Mouse (Mus musculus) embryonic facial prominence, embryonic 12.5 days (tissue): ENCODE data around the gene Polr2l. TPM values are rescaled to one million over a fixed set of nuclear protein-coding genes. Genes with fewer than 3 reads are reported as not detected.

Experiments
- ATAC-seq: fragments of 200-750 bp; cut with Nextera tagmentation; 2 replicates; pipeline ENCODE4 v1.8.0; 2017; ENCODE audit not compliant: insufficient number of reproducible peaks, insufficient read depth, low FRiP score, low TSS enrichment
- H3K27ac ChIP-seq: fragments of 300-500 bp; sonication (generic); 2 replicates; pipeline ENCODE4 v1.5.1; 2016; ENCODE audit warnings: mild to moderate bottlenecking
- H3K27me3 ChIP-seq: fragments of 300-500 bp; sonication (generic); 2 replicates; pipeline ENCODE4 v1.6.1; 2016; ENCODE audit warnings: mild to moderate bottlenecking, moderate library complexity
- H3K36me3 ChIP-seq: fragments of 300-500 bp; sonication (generic); 2 replicates; pipeline ENCODE4 v1.6.1; 2016; ENCODE audit warnings: mild to moderate bottlenecking
- H3K4me1 ChIP-seq: fragments of 300-500 bp; sonication (generic); 2 replicates; pipeline ENCODE4 v1.6.1; 2016
- H3K4me2 ChIP-seq: fragments of 300-500 bp; sonication (generic); replicated peaks from 2 replicates; pipeline ENCODE4 v1.6.1; 2016; ENCODE audit warnings: mild to moderate bottlenecking, moderate library complexity
- H3K4me3 ChIP-seq: fragments of 300-500 bp; sonication (generic); 2 replicates; pipeline ENCODE4 v1.5.1; 2016; ENCODE audit warnings: mild to moderate bottlenecking
- H3K9ac ChIP-seq: fragments of 300-500 bp; sonication (generic); 2 replicates; pipeline ENCODE4 v1.6.1; 2016; ENCODE audit warnings: mild to moderate bottlenecking, moderate library complexity
- H3K9me3 ChIP-seq: fragments of 300-500 bp; sonication (generic); 2 replicates; pipeline ENCODE4 v1.6.1; 2016; ENCODE audit warnings: mild to moderate bottlenecking, moderate library complexity
- WGBS: fragments of 180-500 bp; shearing (Covaris S2); methylation state at CpG from one replicate; pipeline ENCODE4 v1.1.7; 2016; 5-methylcytosine and 5-hydroxymethylcytosine counted together
- polyA plus RNA-seq: library from polyadenylated mRNA; unstranded; fragments of >200 nt; fragmentation: Nextera tagmentation; extraction: Ambion mirVana; gene quantifications from 2 replicates; pipeline ENCODE4 v1.2.1, GENCODE M21; 2016

Polr2l gene
- polyA plus RNA-seq, 1 experiment from 2014 or later: 66.2 TPM

DNA sequence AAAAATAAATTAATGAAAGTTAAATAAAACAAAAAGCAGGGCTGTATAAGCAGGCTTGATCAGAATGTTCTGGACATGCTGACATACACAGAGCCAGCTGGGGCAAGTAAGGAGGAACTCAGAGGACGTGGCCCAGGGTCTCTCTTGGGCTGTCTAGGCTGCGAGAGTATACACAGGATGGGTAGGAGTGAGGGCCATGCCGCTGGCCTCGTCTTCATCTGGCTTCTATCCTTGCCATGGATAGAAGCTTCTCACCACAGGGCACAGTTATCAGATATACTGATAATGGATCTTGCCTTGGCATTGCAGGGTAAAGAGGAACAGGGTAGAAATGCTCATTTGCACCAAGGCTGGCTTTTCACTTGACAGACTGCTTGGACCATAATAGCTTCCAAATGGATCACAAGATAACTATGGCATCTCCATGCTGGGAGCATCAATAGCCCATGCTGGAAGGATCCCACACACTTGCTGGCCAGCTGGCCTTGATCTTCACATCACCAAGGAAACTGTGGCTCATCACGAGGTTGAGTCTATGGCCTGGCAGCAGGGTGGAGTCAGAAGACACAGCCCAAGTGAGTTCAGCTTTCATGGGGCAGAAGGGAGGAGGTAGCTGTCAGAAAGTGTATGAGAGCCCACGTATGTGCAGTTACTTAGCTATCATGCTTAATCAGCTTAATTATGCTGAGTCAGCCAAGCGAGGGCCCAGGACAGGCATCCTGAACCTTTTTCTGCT is 27.1 kb upstream of the Polr2l start:
- WGBS: 80% methylated on average over 7 of the region's 7 CpGs
- no peak for ATAC-seq
- no peaks in the 10 kb centered on the region for H3K9me3 ChIP-seq
- H3K27me3 ChIP-seq: no peaks in the 10 kb centered on the region
- H3K4me2 ChIP-seq: no peak overlapping the region
- H3K4me1 ChIP-seq: no peaks in the 10 kb centered on the region
- no peak overlapping the region for H3K4me3 ChIP-seq
- no peak overlapping the region for H3K27ac ChIP-seq
- H3K36me3 ChIP-seq: peaks cover 11% of the 10 kb centered on the region; the same call in 1 of the 2 replicates
- no peak overlapping the region for H3K9ac ChIP-seq

DNA sequence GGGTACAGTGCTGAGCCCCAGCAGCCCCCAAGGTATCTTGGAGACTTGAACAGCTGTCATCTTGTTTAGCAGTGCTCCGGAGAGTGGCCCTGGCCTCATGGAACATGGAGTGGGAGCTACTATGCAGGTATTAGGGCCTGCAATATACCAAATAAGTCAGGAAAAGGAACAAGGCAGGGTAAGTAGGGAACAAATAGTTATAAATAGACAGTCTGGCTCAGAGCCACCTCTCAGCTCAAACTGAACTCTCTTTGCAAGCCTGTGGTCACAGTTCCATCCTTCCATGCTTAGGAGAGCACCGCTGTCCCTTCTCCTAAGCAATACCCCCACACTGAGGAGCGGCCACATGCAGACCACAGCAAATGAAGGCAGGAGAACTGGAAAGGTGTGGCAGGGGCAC is 22.7 kb upstream of the Polr2l start:
- Histone ChIP-seq H3K9me3 (no peaks in the 10 kb centered on the region), H3K27me3 (no peaks in the 10 kb centered on the region), H3K4me3 (no peak overlapping the region), H3K27ac (no peak overlapping the region), H3K4me2 (no peak overlapping the region), H3K36me3 (peaks cover 33% of the 10 kb centered on the region), H3K9ac (no peak overlapping the region), H3K4me1 (no peaks in the 10 kb centered on the region)
- no peak for ATAC-seq
- 91% methylated on average over 3 of the region's 3 CpGs for WGBS

DNA sequence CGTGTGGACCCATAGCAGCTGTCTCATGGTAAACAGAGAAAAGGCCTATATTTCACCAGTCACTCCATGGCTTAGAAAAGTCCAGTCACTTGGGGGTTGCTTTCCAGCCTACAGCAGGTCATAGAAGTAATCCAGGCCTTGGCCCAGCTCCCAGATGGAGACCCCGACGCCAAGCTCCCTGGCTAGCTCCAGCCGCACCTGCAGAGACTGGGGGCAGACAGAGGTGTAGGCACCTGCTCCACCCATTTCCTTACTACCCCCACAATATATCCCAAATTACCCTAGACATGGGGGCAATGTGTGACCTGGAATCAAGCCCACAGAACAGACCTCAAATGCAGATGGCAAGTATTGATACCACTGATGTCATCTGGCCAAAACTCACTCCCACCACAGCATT is 21.0 kb upstream of the Polr2l start:
- H3K4me3 ChIP-seq: no peak overlapping the region

DNA sequence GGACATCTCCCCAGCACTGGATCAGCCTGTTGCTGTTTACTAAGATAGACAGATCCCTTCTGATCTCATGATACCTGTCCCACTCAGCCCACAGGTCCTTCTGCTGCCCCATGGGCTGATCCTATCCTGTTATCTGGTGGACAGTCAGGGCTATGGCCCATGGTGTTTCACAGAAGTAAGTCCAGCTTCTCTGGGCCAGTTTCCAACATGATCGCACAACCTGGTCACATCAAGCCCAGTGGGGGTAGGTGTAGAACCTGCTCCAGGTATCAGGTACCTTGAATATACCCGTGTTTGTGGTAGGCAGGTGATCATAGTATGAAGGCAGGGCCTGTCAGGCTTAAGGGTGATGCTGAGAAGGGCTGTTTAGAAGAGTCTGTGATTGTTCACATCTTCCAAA is 20.4 kb upstream of the Polr2l start:
- Histone ChIP-seq H3K9me3 (no peaks in the 10 kb centered on the region), H3K4me3 (no peak overlapping the region), H3K27ac (no peak overlapping the region), H3K27me3 (no peaks in the 10 kb centered on the region), H3K4me2 (no peak overlapping the region), H3K36me3 (peaks cover 46% of the 10 kb centered on the region), H3K9ac (no peak overlapping the region), H3K4me1 (no peaks in the 10 kb centered on the region)
- no peak for ATAC-seq
- 85% methylated on average over 2 of the region's 2 CpGs for WGBS

More for the DNA sequence above, 21.0 kb upstream of the Polr2l start:
- Histone ChIP-seq H3K27ac (no peak overlapping the region), H3K4me2 (no peak overlapping the region), H3K27me3 (no peaks in the 10 kb centered on the region), H3K9me3 (no peaks in the 10 kb centered on the region), H3K9ac (no peak overlapping the region), H3K36me3 (peaks cover 46% of the 10 kb centered on the region), H3K4me1 (no peaks in the 10 kb centered on the region)
- WGBS: 90% methylated on average over 4 of the region's 4 CpGs
- ATAC-seq: no peak

DNA sequence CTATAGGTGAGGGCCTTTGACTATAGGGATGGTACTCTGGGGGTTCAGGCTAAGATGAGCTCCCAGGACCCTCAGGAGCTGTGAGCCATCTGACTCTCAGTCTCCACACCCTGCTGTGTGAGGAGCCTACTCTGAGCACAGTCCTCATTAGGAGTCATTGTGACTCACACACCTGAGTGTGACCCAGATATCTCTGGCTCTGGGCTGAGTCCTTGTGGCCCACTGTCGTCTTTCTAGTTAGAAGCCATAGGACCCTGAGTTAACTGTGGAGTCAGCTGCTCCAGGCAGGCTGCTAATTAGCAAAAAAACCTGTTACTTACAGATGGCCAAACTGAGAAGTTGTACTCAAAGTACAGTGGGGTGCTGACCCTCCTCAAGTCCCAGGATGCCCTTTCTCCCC is 18.8 kb upstream of the Polr2l start:
- WGBS: 84% methylated on average over 1 of the region's 1 CpGs
- no peak overlapping the region for H3K9ac ChIP-seq
- no peaks in the 10 kb centered on the region for H3K9me3 ChIP-seq
- no peak overlapping the region for H3K4me3 ChIP-seq
- H3K4me2 ChIP-seq: no peak overlapping the region
- H3K27ac ChIP-seq: no peak overlapping the region
- no peak for ATAC-seq
- peaks cover 36% of the 10 kb centered on the region for H3K36me3 ChIP-seq
- H3K27me3 ChIP-seq: no peaks in the 10 kb centered on the region
- H3K4me1 ChIP-seq: no peaks in the 10 kb centered on the region

DNA sequence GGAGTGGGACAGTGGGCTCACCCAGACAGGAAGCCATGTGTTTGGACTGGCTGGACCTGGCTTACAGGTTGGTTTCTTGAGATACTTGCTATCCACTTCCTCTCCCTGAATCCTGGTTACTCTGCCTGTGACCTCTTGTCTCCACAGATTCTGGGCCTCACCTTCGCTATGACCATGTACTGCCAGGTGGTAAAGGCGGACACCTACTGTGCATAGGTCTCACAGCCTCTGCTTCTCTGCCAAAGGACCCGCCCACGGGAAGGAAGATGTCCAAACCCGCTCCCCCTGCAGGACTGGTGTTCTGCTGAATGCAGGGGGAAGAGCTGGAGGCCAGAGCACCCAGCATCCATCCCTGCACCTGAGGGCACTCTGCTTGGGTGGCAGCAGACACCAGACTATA is 17.8 kb upstream of the Polr2l start:
- Histone ChIP-seq H3K4me3 (no peak overlapping the region), H3K36me3 (peaks cover 36% of the 10 kb centered on the region), H3K9ac (no peak overlapping the region), H3K27me3 (no peaks in the 10 kb centered on the region), H3K4me1 (no peaks in the 10 kb centered on the region), H3K4me2 (no peak overlapping the region), H3K9me3 (no peaks in the 10 kb centered on the region), H3K27ac (no peak overlapping the region)
- 88% methylated on average over 5 of the region's 5 CpGs for WGBS
- ATAC-seq: no peak

DNA sequence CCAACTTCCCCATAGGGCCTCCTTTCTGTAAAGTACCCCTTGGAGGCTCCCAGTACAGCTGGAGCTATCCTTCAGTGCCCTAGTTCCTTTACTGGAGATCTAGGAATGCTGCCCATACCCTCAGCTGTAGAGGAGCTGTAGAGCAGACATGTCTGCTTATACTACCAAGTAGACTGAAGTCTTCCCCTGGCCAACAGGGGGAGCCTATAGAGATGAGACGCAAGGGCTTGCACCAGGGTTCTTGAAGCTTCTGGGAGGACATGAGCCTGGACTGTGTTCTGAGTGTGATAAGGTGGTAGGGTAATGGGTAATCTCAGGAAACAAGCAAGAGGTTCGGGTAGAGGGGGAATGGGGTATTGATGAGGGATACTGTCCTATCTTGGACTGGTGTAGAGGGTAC is 16.2 kb upstream of the Polr2l start:
- 81% methylated on average over 2 of the region's 2 CpGs for WGBS
- H3K27ac ChIP-seq: no peak overlapping the region
- H3K36me3 ChIP-seq: peaks cover 30% of the 10 kb centered on the region

DNA sequence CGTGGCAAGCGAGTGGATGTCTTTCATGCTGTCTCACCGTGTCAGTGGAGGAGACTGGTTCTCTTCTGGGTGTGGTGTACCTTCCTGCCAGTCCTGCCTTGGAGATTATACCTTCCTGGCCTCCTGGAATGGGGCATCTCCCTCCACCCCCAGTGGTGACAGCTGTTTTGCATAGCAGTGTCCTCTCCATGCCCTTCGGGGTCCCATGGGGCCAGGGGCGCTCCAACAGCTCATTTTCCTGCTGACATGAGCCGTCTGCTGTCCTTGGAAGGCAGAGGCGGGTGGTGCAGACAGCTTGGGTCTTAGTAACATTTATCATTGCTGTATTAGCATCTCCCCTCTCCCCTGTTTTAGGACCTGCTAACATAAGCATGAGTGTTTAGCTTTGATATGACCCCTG is 12.2 kb upstream of the Polr2l start:
- Histone ChIP-seq H3K9me3 (no peaks in the 10 kb centered on the region), H3K9ac (no peak overlapping the region), H3K27ac (no peak overlapping the region), H3K36me3 (peaks cover 8% of the 10 kb centered on the region), H3K4me3 (no peak overlapping the region), H3K4me2 (no peak overlapping the region), H3K4me1 (peaks cover 11% of the 10 kb centered on the region), H3K27me3 (peaks cover 17% of the 10 kb centered on the region)
- 75% methylated on average over 7 of the region's 7 CpGs for WGBS
- no peak for ATAC-seq

More for the DNA sequence above, 16.2 kb upstream of the Polr2l start:
- no peak overlapping the region for H3K4me2 ChIP-seq
- H3K4me3 ChIP-seq: no peak overlapping the region
- H3K9ac ChIP-seq: no peak overlapping the region
- no peaks in the 10 kb centered on the region for H3K27me3 ChIP-seq
- H3K4me1 ChIP-seq: no peaks in the 10 kb centered on the region
- no peaks in the 10 kb centered on the region for H3K9me3 ChIP-seq
- ATAC-seq: no peak

DNA sequence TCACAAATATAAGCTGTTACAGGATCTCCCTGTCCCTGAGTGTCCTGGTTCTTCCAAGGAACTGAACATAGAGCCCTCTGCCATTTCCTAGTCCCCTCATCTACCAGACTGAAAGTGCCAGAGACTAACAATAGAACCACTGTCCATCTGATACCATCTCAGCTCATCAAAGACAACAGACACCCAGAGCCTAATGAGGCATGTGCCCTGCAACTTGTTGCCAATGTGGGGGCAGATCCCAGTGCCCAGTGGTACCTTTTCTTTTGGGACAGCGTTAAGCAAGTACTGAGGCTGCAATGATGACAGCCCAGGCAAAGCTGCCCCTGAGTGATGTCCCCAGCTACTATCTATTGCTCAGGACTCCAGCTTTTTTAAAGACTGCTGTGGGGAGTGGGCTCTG is 11.3 kb upstream of the Polr2l start:
- no peaks in the 10 kb centered on the region for H3K9me3 ChIP-seq

DNA sequence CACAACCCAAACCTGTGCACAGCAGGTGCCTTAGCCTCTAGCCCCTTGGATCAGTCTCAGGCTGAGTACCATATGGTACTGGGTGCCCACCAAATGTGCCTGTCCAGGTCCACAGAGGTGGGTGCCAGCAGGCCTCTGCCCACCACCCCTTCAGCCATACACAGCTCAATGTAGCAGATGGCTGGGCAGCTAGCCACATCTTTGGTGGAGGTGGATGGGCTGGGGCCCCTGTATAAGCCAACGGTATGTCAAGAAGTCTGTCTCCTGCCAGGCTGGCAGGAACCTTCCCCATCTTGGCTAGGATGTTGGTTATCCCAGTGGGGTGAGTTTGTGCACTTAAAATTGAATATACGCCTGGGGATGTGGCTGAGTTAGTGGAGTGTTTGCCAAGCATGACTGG is 10.7 kb upstream of the Polr2l start:
- Histone ChIP-seq H3K4me3 (no peak overlapping the region), H3K27me3 (peaks cover 26% of the 10 kb centered on the region), H3K27ac (no peak overlapping the region), H3K9me3 (no peaks in the 10 kb centered on the region), H3K36me3 (no peaks in the 10 kb centered on the region), H3K4me1 (peaks cover 27% of the 10 kb centered on the region), H3K4me2 (no peak overlapping the region), H3K9ac (no peak overlapping the region)
- 88% methylated on average over 2 of the region's 2 CpGs for WGBS
- ATAC-seq: no peak

More for the DNA sequence above, 11.3 kb upstream of the Polr2l start:
- no peaks in the 10 kb centered on the region for H3K36me3 ChIP-seq
- no peak overlapping the region for H3K27ac ChIP-seq
- no peak overlapping the region for H3K9ac ChIP-seq
- H3K4me2 ChIP-seq: no peak overlapping the region
- peaks cover 20% of the 10 kb centered on the region for H3K4me1 ChIP-seq
- ATAC-seq: no peak
- no peak overlapping the region for H3K4me3 ChIP-seq
- H3K27me3 ChIP-seq: peaks cover 23% of the 10 kb centered on the region
- 92% methylated on average over 1 of the region's 1 CpGs for WGBS

DNA sequence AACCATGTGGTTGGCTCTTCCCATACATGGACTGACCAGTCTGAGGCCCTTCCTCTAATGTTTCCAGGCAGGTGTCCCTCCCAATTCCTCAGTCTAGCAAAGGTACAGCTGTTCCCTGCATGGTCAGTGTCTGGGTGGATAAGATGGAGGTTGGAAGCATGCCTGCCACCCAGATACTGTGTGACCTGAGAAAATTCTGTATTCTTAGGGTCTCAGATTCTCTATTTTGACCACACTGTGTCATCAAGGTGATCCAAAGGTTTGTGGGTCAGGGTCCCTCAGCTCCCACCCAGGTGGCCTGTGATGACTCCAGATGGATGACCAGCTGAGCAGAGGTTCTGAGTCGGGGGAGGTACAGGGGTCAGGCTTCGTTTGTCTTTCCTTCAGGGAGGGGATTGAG is 10.3 kb upstream of the Polr2l start:
- Histone ChIP-seq H3K27me3 (peaks cover 26% of the 10 kb centered on the region), H3K9me3 (no peaks in the 10 kb centered on the region), H3K9ac (no peak overlapping the region), H3K4me1 (peaks cover 27% of the 10 kb centered on the region), H3K36me3 (no peaks in the 10 kb centered on the region), H3K27ac (no peak overlapping the region), H3K4me3 (no peak overlapping the region), H3K4me2 (no peak overlapping the region)
- ATAC-seq: no peak
- 73% methylated on average over 2 of the region's 2 CpGs for WGBS

DNA sequence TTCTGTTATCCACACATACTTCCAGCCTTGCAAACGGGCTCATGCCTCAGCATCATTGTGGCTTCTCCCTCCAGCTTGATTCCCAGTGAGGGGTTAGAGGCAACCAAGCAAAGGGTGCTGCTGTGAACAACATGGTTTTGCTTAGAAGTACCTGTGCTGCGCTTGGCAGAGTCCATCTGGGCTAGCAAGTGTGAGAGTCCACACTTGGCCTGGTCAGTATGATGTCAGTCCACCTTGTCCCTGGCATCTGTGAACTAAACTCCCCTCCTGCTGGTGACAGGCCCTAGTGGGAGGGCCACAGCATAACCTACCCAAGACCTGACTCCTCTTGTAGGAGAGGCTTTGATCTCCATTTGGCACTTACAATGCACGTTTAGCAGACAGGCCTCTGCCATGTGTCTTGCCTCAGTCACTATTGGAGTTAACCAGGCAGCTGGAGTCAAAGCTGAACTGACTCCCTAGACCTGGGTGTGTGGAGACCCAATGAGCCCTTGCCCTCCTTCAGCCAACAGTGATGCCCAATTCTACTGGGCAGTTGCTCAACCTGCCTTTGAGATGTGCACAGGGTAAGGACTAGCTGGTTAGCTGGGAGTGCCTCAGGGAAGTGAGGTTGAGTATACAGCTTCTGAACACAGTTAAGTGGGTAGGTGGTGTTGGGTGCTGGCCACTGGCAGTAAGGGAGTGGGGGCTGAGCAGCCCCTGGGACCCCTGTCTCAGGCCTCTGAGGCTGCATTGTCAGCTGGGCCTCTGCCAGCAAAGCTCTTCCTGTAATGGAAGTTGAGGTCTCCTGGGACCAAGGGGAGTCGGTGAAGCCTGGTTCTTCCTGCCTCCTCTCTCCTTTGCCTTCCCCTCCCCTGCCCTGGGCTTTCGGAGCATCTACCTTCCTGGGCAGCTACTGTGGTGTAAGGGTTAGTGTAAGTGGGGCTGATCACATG is 9.5 kb upstream of the Polr2l start:
- no peak overlapping the region for H3K9ac ChIP-seq
- ATAC-seq: no peak
- H3K4me3 ChIP-seq: no peak overlapping the region
- no peak overlapping the region for H3K4me2 ChIP-seq
- no peaks in the 10 kb centered on the region for H3K36me3 ChIP-seq
- peaks cover 27% of the 10 kb centered on the region for H3K4me1 ChIP-seq
- 70% methylated on average over 5 of the region's 5 CpGs for WGBS
- peaks cover 26% of the 10 kb centered on the region for H3K27me3 ChIP-seq
- H3K9me3 ChIP-seq: no peaks in the 10 kb centered on the region
- no peak overlapping the region for H3K27ac ChIP-seq
